Mouse (Mus musculus) erythroid progenitor cell, adult 5-6 weeks (primary cell): ENCODE results near the gene Rps6kb1. TPM values are rescaled to one million over a fixed set of nuclear protein-coding genes. Genes with fewer than 3 reads are reported as not detected.
A peak's percentile ranks its signal among the peaks of the same experiment; 100 is the strongest.

ENCODE experiments used
- ATAC-seq: replicated peaks from 2 replicates; pipeline ENCODE4 v1.8.0; 2016; ENCODE audit warnings: moderate number of reproducible peaks, mild to moderate bottlenecking, moderate TSS enrichment, inconsistent platforms; ENCODE audit not compliant: poor library complexity, low FRiP score, severe bottlenecking
- total RNA-seq, 2 experiments: library from RNA; stranded (forward) in 1 of 2; stranded (reverse) in 1 of 2; fragments of 150-400 nt in 1 of 2; fragments of 186-747, 209-891 nt in 1 of 2; gene quantifications; 2 replicates each; pipeline versions ENCODE4 v1.2.3 to v1.2.4; 2015 to 2017; ENCODE audit warnings: low replicate concordance in 2 of 2

Gene Rps6kb1
- total RNA-seq (2015; ENCODE audit: low replicate concordance): 34.4 and 42.5 TPM in 2 replicates
- 43.0 and 73.8 TPM in 2 replicates for total RNA-seq (2017; ENCODE audit: low replicate concordance)

GRCm38 (mm10) chr11:86544639-86545299 lies at the start of gene Rps6kb1, which contains the start of gene Tubd1:
Gene Rps6kb1, minus strand, starts transcription at chr11:86544805.
Gene Tubd1, plus strand, starts transcription at chr11:86544991.
- peak; percentile 92 for ATAC-seq

GRCm38 (mm10) chr11:86593443-86593842 lies 48.8 kb upstream of the Rps6kb1 start:
- ATAC-seq: no peak

- ATAC-seq: no peak
Measured at GRCm38 (mm10) chr11:86592993-86593392, 48.4 kb upstream of the Rps6kb1 start.

DNA sequence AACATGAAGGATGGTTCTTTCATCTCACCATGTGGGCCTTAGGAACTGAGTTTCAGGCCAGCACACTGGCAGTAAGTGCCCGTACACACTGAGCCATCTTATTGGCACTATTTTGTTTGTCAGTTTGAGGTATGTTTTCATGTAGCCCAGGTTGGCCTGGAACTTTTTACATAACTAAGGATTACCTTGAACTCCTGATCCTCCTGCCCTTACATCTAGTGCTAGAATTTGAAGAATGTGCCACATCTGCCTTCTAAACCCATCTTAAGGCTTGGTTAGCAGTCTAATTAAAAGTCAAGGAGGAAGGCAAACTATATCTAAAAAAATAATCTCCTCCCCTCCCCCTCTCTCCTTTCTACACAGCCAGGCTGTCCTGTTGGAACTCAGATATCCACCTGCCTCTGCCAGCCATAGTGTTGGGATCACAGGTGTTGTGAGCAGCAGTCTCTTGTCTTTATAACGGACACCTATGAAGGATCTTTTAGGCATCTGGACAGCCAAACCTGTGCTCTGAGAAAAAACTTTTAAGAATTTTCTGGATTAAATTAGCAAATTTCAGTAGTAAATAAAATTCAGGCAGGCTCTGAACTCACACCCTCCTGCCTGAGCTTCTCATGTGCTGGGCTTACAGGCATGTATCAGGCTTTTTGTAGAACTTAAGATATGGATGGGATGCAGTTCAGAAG lies 47.5 kb upstream of the Rps6kb1 start:
- ATAC-seq: no peak

DNA sequence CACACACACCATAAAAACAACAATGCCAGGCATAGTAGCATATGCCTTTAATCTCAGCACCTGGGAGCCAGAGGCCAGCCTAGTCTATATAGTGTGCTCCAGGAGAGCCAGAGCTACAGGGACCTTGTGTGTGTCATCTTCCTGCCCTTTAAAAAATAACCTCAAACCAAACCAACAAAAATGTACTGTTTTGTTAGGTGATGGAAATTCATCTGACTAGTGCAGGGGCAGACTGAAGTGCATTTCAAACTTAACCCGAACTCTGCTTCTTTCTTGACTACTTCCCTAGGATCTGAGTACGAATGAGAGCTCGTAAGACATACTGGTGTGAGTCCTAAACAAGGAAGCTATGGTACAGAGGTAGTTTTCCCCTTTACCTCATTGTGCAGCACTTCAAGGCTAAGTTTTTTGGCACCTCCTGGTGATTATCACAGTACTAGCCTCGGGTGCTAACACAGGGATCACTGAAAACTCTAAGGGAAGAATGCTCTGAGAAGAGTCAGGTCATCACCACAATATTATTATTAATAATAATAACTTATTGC lies 46.8 kb upstream of the Rps6kb1 start:
- no peak for ATAC-seq

DNA sequence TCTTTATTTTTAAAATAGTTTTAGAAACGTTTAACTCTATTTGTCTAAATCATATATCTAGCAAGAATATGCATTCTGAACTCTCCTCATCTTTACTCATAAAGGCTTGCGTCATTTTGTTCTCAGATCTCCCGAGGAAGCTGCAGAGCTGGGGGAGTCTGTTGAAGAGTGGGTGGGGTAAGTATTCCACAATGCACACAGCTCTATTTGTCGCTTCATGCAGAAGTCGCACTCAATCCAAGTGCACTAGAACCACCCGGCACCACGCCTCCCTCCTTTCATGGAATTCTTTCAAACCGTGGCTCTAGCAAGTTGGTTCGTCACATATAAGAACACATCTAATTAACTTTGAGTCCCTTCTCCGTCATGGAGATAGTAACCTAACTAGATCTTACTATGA lies 46.0 kb upstream of the Rps6kb1 start:
- ATAC-seq: no peak

DNA sequence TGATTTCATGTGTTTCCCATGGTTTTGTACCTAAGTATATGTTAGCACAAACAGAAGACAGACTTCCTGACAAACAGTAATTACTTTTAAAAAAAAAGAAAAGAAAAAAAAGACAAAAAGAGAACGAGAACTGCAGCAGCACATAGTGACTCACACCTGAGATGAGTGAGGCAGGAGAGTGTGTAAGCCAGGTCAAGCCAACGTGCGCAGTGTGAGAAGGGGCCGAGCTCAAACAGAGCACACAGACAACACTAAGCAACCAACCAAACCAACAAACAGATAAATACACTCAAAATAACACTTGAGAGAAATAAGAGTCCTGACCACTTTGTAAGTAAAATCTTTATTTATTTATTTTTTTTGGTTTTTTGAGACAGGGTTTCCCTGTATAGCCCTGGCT lies 45.5 kb upstream of the Rps6kb1 start:
- no peak for ATAC-seq

GRCm38 (mm10) chr11:86588583-86589298 lies 44.1 kb upstream of the Rps6kb1 start:
- no peak for ATAC-seq

GRCm38 (mm10) chr11:86587830-86588229 lies 43.2 kb upstream of the Rps6kb1 start:
- peak; percentile 47; the same call in 1 of the 2 replicates for ATAC-seq

DNA sequence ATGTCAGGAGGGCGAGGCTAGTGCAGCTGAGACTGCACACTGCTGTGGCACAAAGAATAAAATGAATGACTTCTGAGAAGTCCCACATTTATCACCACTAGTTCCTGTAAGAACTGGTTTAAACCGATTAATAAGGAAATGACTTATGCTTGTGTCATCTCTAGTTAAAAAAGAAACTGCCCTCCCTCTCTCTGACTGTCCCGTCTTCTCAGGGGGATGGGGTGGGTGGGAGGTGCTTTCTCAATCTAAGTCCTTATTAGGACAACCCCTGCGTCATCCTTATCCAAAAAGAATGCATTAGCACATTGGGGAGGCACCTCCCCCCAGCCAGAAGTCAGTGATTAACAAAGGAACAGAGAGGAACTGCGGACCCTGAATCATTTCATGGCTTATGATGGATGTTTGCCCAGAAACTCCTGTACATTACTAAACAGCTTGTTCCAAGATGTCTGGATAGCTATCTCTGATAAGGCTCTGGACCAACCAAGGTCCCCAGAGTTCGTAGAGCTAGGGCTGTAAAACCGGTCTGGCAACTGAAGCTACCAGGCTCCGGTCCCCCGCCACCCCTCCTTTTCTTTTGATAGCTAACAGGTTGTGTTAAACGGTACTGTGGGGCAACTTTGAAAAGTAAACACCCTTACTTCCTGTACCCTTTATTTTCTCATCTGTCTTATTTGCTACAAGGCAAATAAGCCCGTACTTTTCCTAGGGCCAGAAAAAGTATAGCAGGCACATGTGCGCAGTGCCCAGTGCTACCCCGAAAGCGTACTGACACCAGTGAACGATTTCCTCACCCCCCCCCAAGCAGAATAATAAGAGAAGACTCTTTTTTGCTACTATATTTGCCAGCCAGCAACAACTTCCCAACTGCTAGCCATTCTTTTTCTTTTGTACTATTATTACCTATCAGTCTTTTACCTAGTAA lies 42.5 kb upstream of the Rps6kb1 start:
- ATAC-seq: peak; percentile 47

DNA sequence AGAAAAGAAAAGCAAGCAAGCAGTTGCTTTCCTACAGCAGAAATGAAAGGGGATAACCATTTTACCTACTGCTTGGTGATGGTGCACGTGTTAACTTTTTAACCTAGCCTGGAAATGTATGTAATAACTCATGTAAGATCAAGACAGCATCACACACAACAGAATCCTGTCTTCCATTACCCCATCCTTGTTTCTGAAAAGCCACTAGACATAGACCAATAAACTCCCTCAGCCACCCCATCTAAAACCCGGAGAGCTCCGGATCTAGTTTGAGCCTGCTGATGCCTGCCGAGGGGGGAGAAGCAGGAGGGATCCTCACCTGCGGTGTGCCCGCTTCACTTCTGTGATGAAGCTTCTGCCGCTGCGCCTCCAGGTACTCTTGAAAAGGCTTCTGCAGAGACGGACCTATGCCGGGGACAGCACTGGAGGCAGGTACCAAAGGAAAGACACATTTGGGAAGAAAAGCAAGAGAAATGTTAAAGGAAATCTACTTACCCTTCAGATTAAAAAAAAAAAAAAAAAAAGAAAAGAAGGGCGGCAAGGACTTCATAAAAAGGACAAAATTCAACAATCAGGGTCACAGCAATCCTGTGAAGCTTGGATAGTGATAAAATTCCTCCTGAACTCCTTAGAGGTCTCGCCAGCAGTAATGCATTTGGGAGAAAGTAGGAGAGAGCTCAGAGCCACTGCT lies 41.7 kb upstream of the Rps6kb1 start:
- peak; percentile 41; the same call in 1 of the 2 replicates for ATAC-seq

DNA sequence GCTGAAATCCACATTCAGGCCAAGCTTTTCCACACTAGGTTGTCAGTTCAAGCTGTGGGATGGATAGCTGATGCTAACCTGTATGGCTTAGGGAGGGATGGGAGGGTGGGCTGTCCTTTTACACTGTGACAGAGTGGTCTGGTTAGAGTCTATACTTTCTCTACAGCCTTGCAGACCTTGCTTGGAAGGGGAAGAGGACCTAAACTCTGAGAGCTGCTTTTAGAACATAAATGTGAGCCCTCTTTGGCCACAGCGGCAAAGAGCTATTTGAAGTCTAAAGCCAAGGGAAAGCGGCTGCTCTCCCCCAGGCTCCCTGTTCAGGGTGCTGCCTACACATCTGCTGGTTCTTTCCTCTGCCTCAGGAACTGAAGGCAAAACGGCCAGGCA lies 41.0 kb upstream of the Rps6kb1 start:
- ATAC-seq: no peak

- ATAC-seq: no peak
Measured at GRCm38 (mm10) chr11:86584898-86585597, 40.4 kb upstream of the Rps6kb1 start.

DNA sequence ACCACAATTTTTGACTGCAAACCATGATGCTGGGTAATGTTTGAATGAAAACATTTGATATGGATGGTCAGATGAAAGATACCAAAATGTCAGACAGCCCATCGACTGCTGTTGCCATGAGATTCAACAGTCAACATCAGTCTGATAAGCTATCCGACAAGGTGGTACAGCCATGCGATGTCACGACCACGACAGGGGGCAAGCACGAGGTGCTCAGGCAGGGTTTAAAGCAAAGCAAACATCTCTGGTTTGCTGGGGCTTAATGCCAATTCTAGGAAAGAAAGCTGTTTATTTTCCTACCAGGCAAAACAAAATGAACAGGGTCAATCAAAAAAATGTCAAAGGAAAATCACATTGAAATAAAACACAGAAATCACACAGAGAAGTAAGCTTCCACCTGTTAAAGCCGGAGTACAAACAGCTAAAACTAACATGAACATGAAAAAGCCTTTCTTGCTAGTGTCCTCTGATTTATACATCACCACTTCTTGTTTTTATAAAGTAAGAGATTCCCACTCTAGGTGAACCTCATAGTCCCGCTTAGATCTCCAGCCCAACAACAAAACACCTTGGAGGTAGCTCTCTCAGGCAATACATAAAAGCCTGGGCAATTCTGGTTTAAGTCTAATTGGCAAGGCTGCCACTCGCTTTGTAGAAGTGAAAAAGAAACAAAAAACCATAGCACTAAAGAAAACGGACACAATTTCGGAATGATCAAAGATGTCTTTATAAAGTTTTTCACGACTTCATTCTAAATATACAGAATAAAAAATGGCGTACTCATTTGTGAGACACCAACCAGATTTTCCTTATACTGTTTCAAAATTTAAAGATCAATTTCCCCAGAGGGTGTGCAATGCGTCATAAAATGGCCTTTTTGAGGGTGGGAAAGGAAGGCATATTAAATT lies 39.6 kb upstream of the Rps6kb1 start:
- ATAC-seq: no peak

GRCm38 (mm10) chr11:86583313-86583825 lies 38.8 kb upstream of the Rps6kb1 start:
- ATAC-seq: no peak

DNA sequence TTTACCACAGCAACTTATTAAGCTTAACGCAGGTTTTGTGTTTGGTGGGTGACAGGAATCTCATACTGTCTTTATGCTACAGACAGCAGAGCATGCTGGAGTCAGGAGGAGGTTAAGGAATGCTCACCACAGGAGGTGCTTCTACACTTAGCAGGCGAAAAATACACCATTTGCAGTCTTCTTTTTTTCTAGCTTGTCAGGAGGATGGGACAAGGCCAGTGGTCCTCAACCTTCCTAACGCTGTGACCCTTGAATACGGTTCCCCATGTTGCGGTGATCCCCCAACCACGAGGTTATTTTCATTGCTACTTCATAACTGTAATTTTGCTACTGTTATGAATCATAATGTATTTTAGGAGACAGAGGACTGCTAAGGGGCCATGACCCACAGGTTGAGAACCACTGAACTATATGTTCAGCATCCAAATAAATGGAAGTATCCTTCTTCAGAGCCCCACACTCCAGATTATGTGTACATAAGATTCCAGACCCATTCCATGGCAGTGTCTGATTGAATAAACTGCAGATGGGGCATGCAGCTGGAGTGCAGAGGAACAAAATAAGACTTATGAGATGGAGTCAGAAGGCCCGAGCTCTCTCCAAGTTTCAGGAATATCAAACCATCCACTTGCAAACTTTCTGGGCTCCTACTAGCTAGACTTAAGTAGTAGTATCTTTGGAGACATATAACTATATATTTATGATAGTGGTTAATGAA lies 38.1 kb upstream of the Rps6kb1 start:
- no peak for ATAC-seq
